Mouse (Mus musculus) adrenal gland, adult 18-20 months (tissue): ENCODE measurements around the gene Chrne. TPM values are rescaled to one million over a fixed set of nuclear protein-coding genes. Genes with fewer than 3 reads are reported as not detected.
"Not testable (repeated sequence)": the region's sequence is repeated elsewhere in the genome, so short reads cannot be mapped to it uniquely, and the experiment has no call there.

Source experiments
- DNase-seq, 2 experiments: peaks; one replicate each; pipeline ENCODE4 v3.0.0; 2021 to 2022; ENCODE audit warnings: low spot score in 2 of 2
- total RNA-seq, 2 experiments: library from RNA; stranded (reverse); gene quantifications; 1 replicate in 1 of 2; 2 replicates in 1 of 2; pipeline ENCODE4 v1.2.3; 2021

Chrne gene
- total RNA-seq, 2 experiments from 2014 or later: 0.38 TPM; not detected in 1

DNA sequence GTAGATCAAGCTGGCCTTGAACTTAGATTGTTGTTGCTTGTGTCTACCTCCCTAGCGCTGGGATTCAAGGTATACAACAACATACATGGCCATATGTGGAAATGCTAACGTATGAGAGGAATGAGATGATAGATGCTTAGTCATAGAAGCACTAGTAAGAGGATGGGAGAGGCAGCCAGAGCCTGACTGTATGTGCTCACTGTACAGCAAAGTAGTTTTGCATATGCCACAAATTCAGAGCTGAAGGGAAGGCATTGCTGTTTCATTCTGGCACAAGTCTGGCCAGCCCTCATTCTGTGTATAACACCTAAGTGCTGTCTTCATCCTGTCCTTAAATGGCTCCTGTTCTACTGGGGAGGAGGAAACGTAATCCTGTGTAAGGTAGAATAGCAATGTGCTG is 32.8 kb downstream of the Chrne start:
- DNase-seq: no peak

DNA sequence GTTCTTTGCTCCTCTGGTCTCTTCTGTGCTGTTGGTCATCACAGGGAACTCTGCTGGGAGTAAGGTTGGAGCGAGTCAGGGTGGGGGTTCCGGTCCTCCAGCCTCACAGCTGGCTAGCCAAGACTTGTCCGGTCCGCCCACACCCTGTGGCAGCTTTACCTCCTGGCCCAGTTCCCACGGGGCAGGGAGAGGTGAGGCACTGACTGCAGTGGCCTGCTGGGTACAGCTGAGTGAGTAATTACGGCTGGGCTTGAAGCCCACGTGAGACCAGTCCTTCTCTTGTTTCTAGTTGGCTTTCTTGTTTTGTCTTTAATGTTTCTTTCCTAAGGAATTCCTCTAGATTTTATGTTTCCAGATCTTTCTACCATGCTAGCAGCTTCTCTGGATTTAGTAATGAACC is 33.6 kb downstream of the Chrne start:
- DNase-seq: peak in 1 of 2 experiments; percentile 38

DNA sequence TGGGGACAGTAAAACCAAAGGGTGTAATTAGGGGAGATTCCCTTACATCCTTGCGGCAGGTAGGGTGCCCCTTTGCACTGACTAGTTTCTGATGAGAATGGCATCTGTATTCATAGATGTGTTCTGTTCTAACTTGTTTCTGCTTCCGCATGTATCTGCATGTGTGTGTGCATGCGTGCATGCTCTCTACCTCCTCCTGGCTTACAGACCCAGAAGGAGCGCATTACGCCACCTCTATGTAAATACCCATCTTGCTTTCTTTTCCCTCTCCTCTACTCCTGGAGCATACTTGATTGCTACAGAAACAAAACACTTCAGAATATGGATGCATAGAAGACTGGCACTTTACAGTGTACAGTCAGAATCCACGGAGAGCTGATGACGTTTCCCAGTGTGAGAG is 35.2 kb downstream of the Chrne start:
- no peak for DNase-seq

DNA sequence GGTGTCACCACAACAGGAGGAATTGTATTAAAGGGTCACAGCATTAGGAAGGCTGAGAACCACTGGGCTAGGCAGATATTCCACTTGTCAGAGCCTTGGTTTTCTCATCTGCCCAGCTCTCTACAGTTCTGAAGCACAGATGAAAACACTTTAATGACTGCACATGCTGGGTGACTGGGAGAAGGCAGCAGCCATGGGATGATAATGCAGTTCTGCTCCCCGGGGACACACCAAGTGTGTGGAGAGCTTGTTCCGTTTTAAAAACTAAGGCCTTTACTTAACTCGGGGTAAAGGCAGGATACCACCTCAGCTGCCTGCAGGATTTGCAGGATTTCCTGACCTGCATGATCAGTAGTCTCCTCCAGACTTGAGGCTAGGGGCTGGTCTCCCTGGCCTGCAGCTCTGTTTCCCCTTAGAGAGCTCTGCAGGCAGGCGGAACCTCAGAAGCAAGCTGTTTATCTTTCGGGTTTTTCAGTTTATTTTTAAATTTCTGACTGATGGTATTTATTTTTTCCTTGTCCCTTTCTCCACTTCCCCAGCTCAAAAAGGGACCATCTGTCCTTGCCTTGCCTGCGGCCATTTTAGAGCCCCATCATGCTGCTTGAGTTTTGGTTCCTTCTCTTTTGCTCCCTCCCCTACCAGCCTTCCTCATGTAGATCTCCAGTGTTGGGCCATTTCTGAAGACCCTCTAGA is 35.8 kb downstream of the Chrne start:
- DNase-seq: no peak

DNA sequence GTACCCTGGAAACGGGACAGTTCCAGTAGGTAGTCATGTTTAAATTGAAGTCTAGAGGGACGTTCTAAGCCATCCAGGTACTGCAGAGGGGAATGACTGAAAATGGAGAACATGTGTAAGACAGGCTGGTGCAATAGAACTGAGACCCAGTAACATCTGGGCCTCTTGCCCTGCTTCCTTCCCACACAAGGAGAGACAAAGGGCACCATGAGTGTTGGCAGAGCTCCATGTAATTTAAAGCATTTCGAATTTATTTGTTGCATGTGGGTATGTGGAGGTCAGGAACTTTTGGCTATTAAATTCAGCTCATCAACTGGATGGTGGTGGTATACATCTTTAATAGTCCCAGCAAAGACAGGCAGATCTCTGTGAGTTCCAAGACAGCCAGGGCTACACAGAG is 36.8 kb downstream of the Chrne start:
- DNase-seq: no peak

DNA sequence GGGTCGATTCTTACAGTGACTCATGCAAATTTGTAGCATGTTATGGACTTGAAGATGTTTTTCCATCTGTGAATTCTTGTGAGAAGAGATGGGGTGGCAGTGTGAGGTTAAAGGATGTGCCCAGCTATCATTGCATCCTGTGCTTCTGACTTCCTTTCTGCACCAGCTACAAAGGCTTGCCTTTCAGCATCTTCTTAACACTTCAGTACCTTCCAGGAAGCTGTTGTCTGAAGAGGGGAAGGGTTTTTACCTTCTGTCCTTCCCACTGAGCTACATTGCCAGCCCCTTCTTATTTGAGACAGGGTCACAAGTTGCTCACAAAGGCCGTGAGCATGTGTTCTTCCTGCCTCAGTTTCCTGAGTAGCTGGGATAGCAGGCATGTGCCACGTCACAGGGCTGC is 38.1 kb downstream of the Chrne start:
- DNase-seq: no peak

DNA sequence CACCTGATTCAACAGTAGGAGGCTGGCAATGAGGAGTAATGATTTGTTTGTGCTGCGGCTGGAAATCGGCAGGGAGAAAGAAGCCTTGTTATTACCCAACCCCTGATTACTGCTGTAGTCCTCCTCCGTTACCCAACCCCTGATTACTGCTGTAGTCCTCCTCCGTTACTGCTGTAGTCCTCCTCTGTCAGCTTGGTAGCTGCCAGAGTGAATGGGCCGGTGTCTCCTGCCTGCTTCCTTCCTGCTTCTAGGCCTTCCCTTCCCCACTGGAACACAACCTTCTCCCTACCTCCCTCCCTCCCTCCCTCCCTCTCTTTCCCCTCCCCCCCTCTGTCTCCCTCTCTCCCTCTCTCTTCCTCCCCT is 38.7 kb downstream of the Chrne start:
- no peak for DNase-seq

DNA sequence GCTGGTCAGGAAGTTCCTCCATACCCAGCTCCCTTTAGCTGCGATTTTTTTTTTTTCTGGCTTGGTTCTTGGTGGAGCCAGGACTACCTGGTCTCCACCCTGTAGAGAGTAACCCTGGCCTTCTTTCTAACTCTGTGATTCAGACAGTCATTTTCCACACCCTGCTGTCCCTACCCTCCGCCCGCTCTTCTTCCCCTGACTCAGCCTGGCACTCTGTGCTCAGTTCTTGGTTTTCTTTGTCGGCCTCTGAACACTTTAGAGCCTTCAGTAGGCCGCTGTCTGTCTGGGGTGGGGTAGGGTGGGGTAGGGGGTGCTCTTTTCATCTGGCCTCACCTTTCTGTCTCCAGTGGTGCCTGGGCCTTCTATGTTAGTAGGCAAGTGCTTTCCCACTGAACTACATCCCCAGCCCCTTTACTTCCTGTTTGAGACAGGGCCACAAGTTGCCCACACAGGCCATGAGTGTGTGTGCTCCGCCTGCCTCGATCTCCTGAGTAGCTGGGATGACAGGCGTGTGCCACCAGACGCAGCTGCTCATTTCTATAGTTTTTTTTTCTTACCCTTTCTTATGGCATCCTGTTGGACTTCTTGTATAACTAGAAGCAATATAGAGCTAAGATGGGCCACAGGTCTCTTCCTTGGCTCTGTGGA is 39.2 kb downstream of the Chrne start:
- DNase-seq: no peak

DNA sequence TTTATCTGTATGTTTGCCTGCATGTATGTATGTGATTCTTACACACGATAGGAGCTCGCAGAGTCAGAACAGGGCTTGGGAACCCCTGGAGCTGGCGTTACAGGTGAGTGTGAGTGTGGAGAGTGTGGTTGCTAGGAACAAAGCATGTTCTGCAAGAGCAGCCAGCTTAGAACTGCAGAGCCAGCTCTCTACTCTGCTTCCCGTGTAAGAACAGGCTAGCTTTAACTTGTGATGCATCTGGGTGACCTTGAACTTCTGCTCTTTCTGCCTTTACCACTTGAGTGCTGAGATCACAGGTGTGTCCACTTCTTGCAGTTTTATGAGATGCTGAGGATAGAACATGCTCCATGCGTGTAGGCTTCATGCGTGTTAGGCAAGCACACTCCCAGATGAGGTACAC is 40.1 kb downstream of the Chrne start:
- DNase-seq: no peak

DNA sequence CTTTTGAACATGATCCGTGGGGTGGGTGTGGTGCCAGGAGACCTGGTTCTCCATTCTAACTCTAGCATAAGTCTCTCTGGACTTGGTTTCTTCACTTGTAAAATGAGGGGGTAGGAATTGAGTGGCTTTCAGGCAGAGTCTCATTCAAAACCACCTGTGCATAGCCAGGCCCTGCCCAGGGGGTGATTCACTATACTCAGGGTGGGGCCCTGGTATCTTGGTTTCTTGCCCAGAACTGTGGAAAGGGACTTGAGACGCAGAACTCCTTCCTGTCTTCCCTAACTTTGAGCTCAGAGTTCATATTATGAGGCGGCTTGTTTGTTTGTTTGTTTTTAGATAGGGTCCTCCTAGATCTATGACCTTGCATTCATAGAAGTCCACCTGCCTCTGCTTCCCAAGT is 41.8 kb downstream of the Chrne start:
- DNase-seq: no peak

DNA sequence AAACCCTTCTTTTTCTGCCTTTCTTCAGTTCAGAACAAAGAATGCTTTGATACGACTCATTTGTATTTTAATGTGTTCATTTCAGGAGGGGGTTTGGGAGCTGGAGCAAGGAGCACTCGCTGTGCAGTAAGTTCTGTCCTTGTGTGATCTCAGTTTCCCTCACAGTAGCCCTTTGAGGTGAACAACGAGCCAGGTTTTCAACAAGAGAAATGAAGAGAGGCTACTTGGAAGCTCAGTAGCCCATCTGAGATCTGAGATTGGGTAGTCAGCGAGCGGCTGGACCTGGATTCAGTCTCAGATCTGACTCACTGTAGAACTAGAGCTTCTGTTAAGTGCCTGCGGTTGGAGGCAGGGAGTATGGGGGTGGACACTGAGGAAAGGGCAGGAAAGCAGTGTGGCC is 45.1 kb downstream of the Chrne start:
- no peak for DNase-seq

DNA sequence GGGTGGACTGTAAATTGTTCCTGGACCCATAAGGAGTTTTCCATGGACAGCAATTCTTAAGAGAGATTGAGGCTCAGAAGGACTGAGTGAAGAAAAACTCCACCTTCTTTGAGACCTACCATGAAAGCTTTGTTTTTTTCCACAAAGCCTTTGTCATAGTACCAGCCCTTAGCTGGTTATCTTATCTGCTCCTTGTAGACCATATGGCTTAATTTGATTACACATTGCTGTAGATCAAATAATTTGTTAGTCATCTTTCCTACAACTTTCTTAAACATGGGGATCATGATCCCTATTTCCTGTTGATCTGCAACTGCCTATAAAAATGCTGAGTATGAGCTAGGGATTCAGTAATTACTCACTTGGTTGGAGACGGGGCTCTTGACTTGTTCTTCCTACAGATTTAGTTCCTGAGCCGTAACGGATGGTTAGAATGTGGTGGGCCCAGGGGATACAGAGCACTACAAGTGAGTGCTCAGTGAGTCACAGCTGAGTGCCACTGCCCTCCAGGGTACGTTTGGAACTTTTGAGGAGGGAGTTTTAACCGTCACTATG is 46.6 kb downstream of the Chrne start:
- no peak for DNase-seq

DNA sequence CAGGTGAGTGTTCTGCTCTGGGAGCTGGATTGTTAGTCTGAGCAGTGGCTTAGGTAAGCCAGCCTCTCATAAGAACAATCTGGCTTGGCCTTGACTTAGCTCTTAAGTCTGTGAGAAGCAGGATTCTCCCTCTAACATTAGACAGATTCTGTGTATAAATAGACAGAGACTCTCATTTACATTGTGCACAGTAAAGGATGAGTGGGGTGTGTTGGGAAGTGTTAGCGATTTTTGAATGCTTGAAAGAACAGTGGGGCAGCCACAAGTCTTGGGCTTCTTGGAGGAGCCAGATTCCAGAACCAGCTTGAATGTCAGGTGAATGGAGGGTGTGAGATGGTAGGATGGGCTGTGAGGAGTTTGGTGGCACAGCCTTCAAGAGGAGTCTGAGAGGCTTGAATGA is 47.4 kb downstream of the Chrne start:
- no peak for DNase-seq

DNA sequence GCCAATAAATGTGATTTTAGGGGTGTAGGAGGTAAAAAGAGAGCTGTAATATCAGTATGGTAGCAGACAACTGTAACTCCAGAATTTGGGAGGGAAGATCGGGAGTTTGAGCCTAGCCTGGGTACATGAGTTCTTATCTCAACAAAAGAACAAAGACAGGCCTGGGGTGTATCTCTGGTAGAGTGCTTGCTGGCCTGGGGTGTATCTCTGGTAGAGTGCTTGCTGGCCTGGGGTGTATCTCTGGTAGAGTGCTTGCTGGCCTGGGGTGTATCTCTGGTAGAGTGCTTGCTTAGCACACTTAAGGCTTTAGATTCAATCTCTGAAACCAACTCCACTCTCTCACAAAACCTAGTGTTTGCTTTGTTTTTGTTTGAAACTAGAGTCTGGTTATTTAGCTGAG is 48.4 kb downstream of the Chrne start:
- not testable (repeated sequence) for DNase-seq

DNA sequence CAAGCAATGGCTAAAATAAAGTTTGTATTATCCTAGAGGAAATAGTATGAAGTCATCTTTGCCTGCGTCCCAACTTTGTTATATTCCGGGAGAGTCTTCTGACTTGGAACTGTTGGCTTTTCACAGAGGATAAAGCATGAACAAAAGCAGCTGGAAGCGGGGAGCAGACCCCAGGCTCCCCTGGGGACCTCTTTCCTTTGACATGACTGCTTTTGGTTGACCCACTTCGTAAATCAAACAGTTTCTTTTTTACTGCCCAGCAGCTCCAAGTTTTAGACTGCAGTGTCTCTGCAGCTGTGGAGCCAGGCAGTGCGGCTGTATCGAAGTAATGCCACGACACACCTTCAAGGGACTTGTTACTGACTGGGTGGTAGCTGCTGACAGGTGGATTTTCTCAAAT is 52.4 kb downstream of the Chrne start:
- no peak for DNase-seq

Other genes with a start within 250 kb of the Chrne start
- gene Pelp1, start 209.2 kb downstream of the Chrne start, total RNA-seq: 10 to 100 TPM; 17.3 to 21.3 TPM
- gene Arrb2, start 186.6 kb downstream of the Chrne start, total RNA-seq: 10 to 100 TPM; 21.4 to 25.4 TPM
- gene Med11, start 167.3 kb downstream of the Chrne start, total RNA-seq: 10 to 100 TPM; 17.0 to 18.0 TPM
- 1 to 10 TPM; 2.8 to 2.9 TPM for gene Zmynd15, start 159.8 kb downstream of the Chrne start, total RNA-seq
- gene Cxcl16, start 159.2 kb downstream of the Chrne start, total RNA-seq: 10 to 100 TPM; 11.3 to 18.3 TPM
- not detected for gene Tm4sf5, start 114.0 kb downstream of the Chrne start, total RNA-seq
- gene Vmo1, start 104.6 kb downstream of the Chrne start, total RNA-seq: not detected
- not detected for gene Gltpd2, start 100.0 kb downstream of the Chrne start, total RNA-seq
- 100 to 1,000 TPM; 271 to 281 TPM for gene Psmb6, start 93.8 kb downstream of the Chrne start, total RNA-seq
- gene Gm40193, start 86.3 kb downstream of the Chrne start, total RNA-seq: not detected
- gene Pld2, start 79.2 kb downstream of the Chrne start, total RNA-seq: 1 to 10 TPM; 6.8 to 8.2 TPM
- 10 to 100 TPM; 45.8 to 49.6 TPM for gene Mink1, start 56.3 kb downstream of the Chrne start, total RNA-seq
- not detected for gene 4930544D05Rik, start 3.4 kb downstream of the Chrne start, total RNA-seq
- gene Gp1ba, start 19.9 kb upstream of the Chrne start, total RNA-seq: under 1 TPM in 1 of 2 experiments, not detected in 1; 0.22 TPM
- 10 to 100 TPM; 72.6 to 80.7 TPM for gene Rnf167, start 28.0 kb upstream of the Chrne start, total RNA-seq
- gene Slc25a11, start 28.3 kb upstream of the Chrne start, total RNA-seq: 100 to 1,000 TPM; 131 to 138 TPM
- gene Pfn1, start 35.4 kb upstream of the Chrne start, total RNA-seq: 100 to 1,000 TPM; 619 to 923 TPM
- gene Eno3, start 38.0 kb upstream of the Chrne start, total RNA-seq: 10 to 100 TPM; 29.0 to 44.2 TPM
- gene Spag7, start 50.2 kb upstream of the Chrne start, total RNA-seq: 10 to 100 TPM; 70.4 to 91.3 TPM
- 10 to 100 TPM; 43.7 to 54.7 TPM for gene Camta2, start 68.9 kb upstream of the Chrne start, total RNA-seq
- 10 to 100 TPM in 1 of 2 experiments, 1 to 10 TPM in 1; 6.8 to 14.0 TPM for gene Inca1, start 80.9 kb upstream of the Chrne start, total RNA-seq
- gene Kif1c, start 81.3 kb upstream of the Chrne start, total RNA-seq: 100 to 1,000 TPM; 153 to 212 TPM
- 1 to 10 TPM; 9.2 to 9.5 TPM for gene Zfp3, start 145.0 kb upstream of the Chrne start, total RNA-seq
- gene Scimp, start 193.4 kb upstream of the Chrne start, total RNA-seq: 1 to 10 TPM; 1.1 to 1.9 TPM
- gene Rabep1, start 225.6 kb upstream of the Chrne start, total RNA-seq: 100 to 1,000 TPM; 125 to 136 TPM